Mouse (Mus musculus) heart, embryonic 15.5 days (tissue): ENCODE data around the gene Iqsec1. TPM values are rescaled to one million over a fixed set of nuclear protein-coding genes. Genes with fewer than 3 reads are reported as not detected.

ENCODE experiments used
- ATAC-seq: fragments of 200-750 bp; cut with Nextera tagmentation; replicated peaks from 2 replicates; pipeline ENCODE4 v1.8.0; 2017; ENCODE audit warnings: low read depth, moderate TSS enrichment; ENCODE audit not compliant: insufficient number of reproducible peaks, insufficient read depth, low FRiP score
- H3K27ac ChIP-seq: fragments of 300-500 bp; sonication (generic); 2 replicates; pipeline ENCODE4 v1.5.1; 2015; ENCODE audit warnings: mild to moderate bottlenecking, inconsistent platforms
- H3K27me3 ChIP-seq: fragments of 300-500 bp; sonication (generic); 2 replicates; pipeline ENCODE4 v1.6.1; 2015; ENCODE audit warnings: inconsistent platforms
- H3K36me3 ChIP-seq: fragments of 300-500 bp; sonication (generic); 2 replicates; pipeline ENCODE4 v1.6.1; 2015; ENCODE audit warnings: mild to moderate bottlenecking, inconsistent platforms
- H3K4me1 ChIP-seq: fragments of 300-500 bp; sonication (generic); replicated peaks from 2 replicates; pipeline ENCODE4 v1.6.1; 2015; ENCODE audit warnings: inconsistent platforms
- H3K4me2 ChIP-seq: fragments of 300-500 bp; sonication (generic); 2 replicates; pipeline ENCODE4 v1.6.1; 2015; ENCODE audit warnings: inconsistent platforms, mild to moderate bottlenecking, moderate library complexity
- H3K4me3 ChIP-seq: fragments of 300-500 bp; sonication (generic); 2 replicates; pipeline ENCODE4 v1.5.1; 2015; ENCODE audit warnings: mild to moderate bottlenecking, inconsistent platforms
- H3K9ac ChIP-seq: fragments of 300-500 bp; sonication (generic); 2 replicates; pipeline ENCODE4 v1.6.1; 2015; ENCODE audit warnings: mild to moderate bottlenecking, inconsistent platforms
- H3K9me3 ChIP-seq: fragments of 300-500 bp; sonication (generic); replicated peaks from 2 replicates; pipeline ENCODE4 v1.6.1; 2016; ENCODE audit warnings: inconsistent platforms
- WGBS: fragments of 180-500 bp; shearing (Covaris S2); methylation state at CpG from one replicate; pipeline ENCODE4 v1.1.7; 2015; ENCODE audit warnings: mixed read lengths; 5-methylcytosine and 5-hydroxymethylcytosine counted together
- polyA plus RNA-seq: library from polyadenylated mRNA; unstranded; fragments of >200 nt; fragmentation: Nextera tagmentation; extraction: Ambion mirVana; gene quantifications from 2 replicates; pipeline ENCODE4 v1.2.1, GENCODE M21; 2015

Iqsec1 gene
- polyA plus RNA-seq, 1 experiment from 2014 or later, result 12.3 TPM

DNA sequence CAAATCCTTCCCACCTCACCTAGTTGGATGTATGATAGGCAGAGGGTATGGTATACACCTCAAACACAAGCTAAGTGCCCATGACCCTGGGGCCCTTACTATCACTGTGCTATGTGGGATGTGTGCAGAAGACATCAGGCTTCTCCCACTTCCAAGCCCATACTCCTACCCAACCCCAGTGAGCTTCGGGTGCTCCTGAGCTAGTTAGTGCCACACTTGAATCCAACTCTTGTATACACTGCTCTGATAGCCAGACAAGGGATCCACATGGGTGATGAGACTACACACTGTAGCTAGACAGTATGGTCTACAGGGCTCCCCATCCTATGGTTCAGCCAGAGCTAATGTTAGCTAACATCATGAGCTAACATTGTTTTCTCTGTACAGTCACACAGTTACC lies 102.9 kb downstream of the Iqsec1 start:
- WGBS, result 92% methylated on average over 1 of the region's 1 CpGs
- no peak overlapping the region for H3K4me2 ChIP-seq
- ATAC-seq, result no peak
- no peak overlapping the region for H3K27ac ChIP-seq
- no peak overlapping the region for H3K9ac ChIP-seq
- H3K4me1 ChIP-seq, result peaks cover 41% of the 10 kb centered on the region
- no peaks in the 10 kb centered on the region for H3K36me3 ChIP-seq
- H3K9me3 ChIP-seq, result no peaks in the 10 kb centered on the region
- no peak overlapping the region for H3K4me3 ChIP-seq
- no peaks in the 10 kb centered on the region for H3K27me3 ChIP-seq

DNA sequence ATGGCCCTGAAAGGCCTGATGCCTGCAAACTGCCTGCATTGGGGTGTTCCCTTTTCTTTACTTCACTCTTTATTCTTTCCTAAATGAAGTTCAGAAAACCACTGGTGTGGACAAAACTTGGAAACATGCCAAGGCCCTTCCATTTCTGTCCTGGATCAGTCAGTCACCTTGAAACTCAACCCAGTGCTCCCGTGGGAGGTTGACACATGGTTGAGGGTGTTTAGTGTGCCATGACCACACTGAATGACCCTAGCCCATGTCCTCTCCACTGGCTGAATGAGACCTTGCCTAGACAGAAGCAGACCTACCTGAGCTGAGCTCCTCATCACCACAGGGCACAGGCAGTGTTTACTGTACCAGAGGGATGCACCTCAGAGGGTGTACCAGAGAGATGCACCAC lies 103.9 kb downstream of the Iqsec1 start:
- no peaks in the 10 kb centered on the region for H3K36me3 ChIP-seq
- H3K4me1 ChIP-seq, result peaks cover 50% of the 10 kb centered on the region
- H3K27me3 ChIP-seq, result no peaks in the 10 kb centered on the region
- no peaks in the 10 kb centered on the region for H3K9me3 ChIP-seq
- no peak overlapping the region; the same call in 1 of the 2 replicates for H3K27ac ChIP-seq
- H3K9ac ChIP-seq, result no peak overlapping the region
- no peak for ATAC-seq
- H3K4me3 ChIP-seq, result no peak overlapping the region
- 26% methylated on average over 1 of the region's 1 CpGs for WGBS
- no peak overlapping the region for H3K4me2 ChIP-seq

DNA sequence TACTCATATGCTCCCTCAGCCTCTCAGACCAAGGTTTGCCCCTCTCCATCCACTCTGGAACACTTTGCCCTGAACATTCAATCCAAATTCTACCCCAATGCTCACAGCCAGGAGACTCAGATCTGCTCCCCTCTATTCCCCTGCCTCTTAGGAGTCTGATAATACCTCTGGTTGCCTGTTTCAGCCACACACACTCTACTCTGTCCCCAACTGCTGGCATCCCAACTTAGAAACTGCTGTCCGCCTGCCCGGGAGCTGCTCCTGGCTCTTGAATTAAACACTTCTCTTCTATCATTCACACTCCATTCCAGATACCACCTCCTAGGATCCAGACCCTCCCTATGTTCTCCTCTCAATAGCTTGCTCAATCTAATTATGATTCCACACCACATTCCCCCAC lies 107.5 kb downstream of the Iqsec1 start:
- no peaks in the 10 kb centered on the region for H3K36me3 ChIP-seq
- H3K4me3 ChIP-seq, result no peak overlapping the region
- WGBS, result 43% methylated on average over 2 of the region's 2 CpGs
- no peak overlapping the region for H3K9ac ChIP-seq
- peaks cover 38% of the 10 kb centered on the region for H3K4me1 ChIP-seq
- no peaks in the 10 kb centered on the region for H3K9me3 ChIP-seq
- H3K27me3 ChIP-seq, result no peaks in the 10 kb centered on the region
- H3K4me2 ChIP-seq, result no peak overlapping the region
- H3K27ac ChIP-seq, result peak overlapping the region; percentile 68
- ATAC-seq, result peak; percentile 61; the same call in 1 of the 2 replicates

DNA sequence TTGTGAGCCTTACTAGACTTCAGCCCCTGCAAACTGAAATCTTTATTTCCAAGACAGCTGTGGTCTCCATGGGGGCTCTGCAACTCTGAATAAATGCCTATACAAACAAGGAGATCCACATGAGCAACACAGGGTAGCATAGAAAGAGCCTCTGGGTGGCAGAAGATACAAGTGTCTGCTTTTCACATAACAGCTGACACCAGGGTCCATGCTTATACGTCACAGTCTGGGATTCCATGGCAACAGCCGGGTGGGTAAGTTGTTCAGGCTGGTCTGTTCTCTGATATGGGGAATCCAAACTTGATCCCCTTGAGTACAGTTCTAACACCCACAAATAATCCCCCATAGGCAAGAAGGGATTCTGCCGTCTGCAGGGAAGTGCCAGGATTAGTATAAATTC lies 108.1 kb downstream of the Iqsec1 start:
- Histone ChIP-seq H3K27ac (peak overlapping the region; percentile 68), H3K4me3 (no peak overlapping the region), H3K27me3 (no peaks in the 10 kb centered on the region)

DNA sequence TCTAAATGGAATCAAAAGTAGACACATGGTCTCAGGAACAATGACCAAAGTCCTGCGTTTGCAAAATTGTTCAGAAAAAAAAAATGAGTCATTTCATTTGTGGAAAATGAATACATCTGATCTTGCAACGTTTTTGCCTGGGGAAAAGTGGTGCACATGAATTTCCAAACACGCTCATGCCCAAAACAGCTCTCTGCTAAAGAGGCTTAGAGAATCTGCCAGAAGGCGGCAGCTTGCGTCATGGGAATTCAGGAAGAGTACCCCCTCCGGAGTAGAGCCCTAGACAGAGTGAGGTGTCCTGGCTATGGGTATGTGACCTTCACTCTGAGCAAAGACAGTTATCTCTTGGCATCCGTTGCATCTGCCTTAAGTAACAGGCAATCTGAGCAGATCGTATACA lies 116.9 kb downstream of the Iqsec1 start:
- Histone ChIP-seq H3K4me3 (no peak overlapping the region), H3K9ac (no peak overlapping the region), H3K4me2 (no peak overlapping the region), H3K27ac (no peak overlapping the region), H3K27me3 (no peaks in the 10 kb centered on the region), H3K4me1 (peaks cover 7% of the 10 kb centered on the region; the same call in 1 of the 2 replicates), H3K9me3 (no peaks in the 10 kb centered on the region), H3K36me3 (no peaks in the 10 kb centered on the region)
- no peak for ATAC-seq
- 57% methylated on average over 8 of the region's 8 CpGs for WGBS

More for the DNA sequence above, 108.1 kb downstream of the Iqsec1 start:
- H3K9me3 ChIP-seq, result no peaks in the 10 kb centered on the region
- H3K4me2 ChIP-seq, result no peak overlapping the region
- no peak overlapping the region for H3K9ac ChIP-seq
- H3K36me3 ChIP-seq, result no peaks in the 10 kb centered on the region
- ATAC-seq, result no peak
- WGBS, result 45% methylated on average over 3 of the region's 3 CpGs
- peaks cover 34% of the 10 kb centered on the region for H3K4me1 ChIP-seq

DNA sequence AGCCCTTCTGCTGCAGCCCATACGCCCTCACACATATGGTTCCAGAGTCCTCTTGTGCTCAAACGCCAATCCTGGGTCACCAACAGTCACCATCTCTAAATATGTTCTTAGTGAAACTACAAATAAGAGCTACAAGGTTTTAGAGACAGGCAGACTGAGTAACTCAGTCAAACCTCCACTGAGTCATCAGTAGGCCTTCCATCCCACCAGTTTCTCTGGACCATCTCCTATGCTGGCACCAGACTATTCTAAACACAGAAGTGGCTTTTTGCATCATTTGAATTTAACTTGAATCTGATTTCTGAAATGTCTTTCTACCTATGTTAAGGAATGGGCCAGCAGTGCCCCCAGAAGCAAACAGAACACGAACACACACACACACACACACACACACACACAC lies 120.5 kb downstream of the Iqsec1 start:
- Histone ChIP-seq H3K9me3 (no peaks in the 10 kb centered on the region), H3K27me3 (no peaks in the 10 kb centered on the region), H3K4me2 (no peak overlapping the region), H3K4me3 (no peak overlapping the region), H3K27ac (no peak overlapping the region), H3K4me1 (peaks cover 8% of the 10 kb centered on the region; the same call in 1 of the 2 replicates), H3K36me3 (no peaks in the 10 kb centered on the region), H3K9ac (no peak overlapping the region)
- 81% methylated on average over 3 of the region's 3 CpGs for WGBS
- ATAC-seq, result no peak

DNA sequence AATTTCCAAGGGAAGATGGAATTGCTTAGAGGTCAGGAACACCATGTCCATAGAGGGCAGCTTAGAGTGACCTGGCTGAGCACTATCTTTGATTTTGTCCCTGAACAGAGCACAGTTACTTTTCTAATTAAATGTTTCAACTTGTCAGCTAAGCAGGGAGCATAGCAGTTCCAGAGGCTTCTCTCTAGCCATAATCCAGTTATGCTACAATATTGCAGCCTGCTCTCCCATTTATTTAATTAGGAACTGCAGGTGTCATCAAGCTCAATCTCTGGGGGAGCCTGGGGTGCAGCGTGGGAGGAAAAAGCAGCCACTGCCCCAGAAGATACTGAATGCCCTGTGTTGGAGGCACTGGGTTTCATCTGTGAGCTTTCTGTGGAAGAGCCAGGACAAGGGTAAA lies 127.1 kb downstream of the Iqsec1 start:
- Histone ChIP-seq H3K27me3 (no peaks in the 10 kb centered on the region), H3K9me3 (no peaks in the 10 kb centered on the region), H3K27ac (no peak overlapping the region), H3K9ac (no peak overlapping the region), H3K4me1 (peaks cover 15% of the 10 kb centered on the region), H3K36me3 (no peaks in the 10 kb centered on the region), H3K4me2 (no peak overlapping the region), H3K4me3 (no peak overlapping the region)
- WGBS, result 92% methylated on average over 1 of the region's 1 CpGs
- no peak for ATAC-seq

DNA sequence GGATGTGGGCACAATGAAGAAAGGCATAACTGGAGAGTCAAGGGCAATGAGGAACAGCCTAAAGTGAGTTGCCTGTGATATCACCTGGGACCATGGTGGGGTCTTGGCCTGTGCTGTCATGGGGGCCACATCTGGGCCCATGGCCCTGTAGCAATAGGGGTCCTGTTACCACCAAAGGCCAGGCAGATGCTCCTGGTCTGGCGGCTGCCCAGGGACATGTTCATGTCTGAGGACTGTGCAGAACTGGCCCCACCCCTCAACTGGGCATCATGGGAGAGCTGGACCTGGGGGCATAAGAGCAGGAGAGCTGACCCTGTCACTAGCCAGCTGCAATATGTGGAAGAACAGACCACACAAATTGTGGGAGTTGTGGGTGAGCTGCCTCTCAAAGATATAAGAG lies 130.6 kb downstream of the Iqsec1 start:
- H3K27me3 ChIP-seq, result no peaks in the 10 kb centered on the region
- no peak for ATAC-seq
- 86% methylated on average over 1 of the region's 1 CpGs for WGBS

DNA sequence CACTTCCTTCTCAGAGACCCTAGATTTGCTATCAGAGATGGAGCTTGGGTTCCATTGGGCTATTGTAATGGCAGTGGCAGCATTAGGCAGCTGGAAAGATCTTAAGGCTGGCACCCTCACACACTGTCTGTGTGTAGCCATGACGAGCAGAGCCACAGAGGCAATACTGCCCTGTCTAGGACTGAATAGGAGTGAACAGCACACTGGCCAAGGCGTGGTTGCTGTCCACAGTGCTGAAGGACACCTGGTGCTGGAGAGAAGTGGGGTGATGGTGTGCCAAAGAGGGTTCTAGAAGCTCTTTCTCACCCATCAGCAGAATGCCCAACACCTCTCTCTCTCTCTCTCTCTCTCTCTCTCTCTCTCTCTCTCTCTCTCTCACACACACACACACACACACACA lies 136.1 kb downstream of the Iqsec1 start:
- H3K27me3 ChIP-seq, result no peaks in the 10 kb centered on the region
- no peak overlapping the region for H3K4me3 ChIP-seq
- 26% methylated on average over 2 of the region's 2 CpGs for WGBS
- H3K27ac ChIP-seq, result no peak overlapping the region
- ATAC-seq, result no peak
- H3K9ac ChIP-seq, result no peak overlapping the region
- H3K4me2 ChIP-seq, result no peak overlapping the region
- no peaks in the 10 kb centered on the region; the same call in 1 of the 2 replicates for H3K4me1 ChIP-seq
- H3K9me3 ChIP-seq, result no peaks in the 10 kb centered on the region
- no peaks in the 10 kb centered on the region for H3K36me3 ChIP-seq

More for the DNA sequence above, 130.6 kb downstream of the Iqsec1 start:
- Histone ChIP-seq H3K4me1 (peaks cover 12% of the 10 kb centered on the region), H3K9me3 (no peaks in the 10 kb centered on the region), H3K27ac (no peak overlapping the region), H3K9ac (no peak overlapping the region), H3K4me3 (no peak overlapping the region), H3K4me2 (no peak overlapping the region), H3K36me3 (no peaks in the 10 kb centered on the region)

DNA sequence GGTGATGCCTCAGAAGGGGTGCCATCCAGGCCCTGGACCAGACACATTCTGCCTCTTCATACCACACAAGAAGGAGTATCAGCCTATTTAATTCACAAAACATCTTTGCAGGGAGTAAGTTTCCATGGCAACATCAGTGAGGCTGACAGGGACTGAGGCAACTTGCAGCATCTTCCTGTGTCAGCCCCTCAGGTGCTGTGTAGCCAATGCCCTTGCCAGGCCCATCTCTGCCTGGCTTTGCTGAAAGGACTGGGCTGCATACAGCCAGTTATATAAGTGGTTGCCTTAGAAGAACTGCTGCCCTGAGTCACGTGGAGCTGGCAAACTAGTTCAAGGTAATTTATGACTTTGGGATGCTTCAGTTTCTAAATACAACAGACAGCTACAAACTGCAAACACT lies 140.4 kb downstream of the Iqsec1 start:
- Histone ChIP-seq H3K36me3 (no peaks in the 10 kb centered on the region), H3K4me2 (no peak overlapping the region), H3K4me3 (no peak overlapping the region), H3K9ac (no peak overlapping the region), H3K4me1 (no peaks in the 10 kb centered on the region; the same call in 1 of the 2 replicates), H3K9me3 (no peaks in the 10 kb centered on the region), H3K27me3 (no peaks in the 10 kb centered on the region), H3K27ac (no peak overlapping the region)
- no peak for ATAC-seq
- 57% methylated on average over 1 of the region's 1 CpGs for WGBS

DNA sequence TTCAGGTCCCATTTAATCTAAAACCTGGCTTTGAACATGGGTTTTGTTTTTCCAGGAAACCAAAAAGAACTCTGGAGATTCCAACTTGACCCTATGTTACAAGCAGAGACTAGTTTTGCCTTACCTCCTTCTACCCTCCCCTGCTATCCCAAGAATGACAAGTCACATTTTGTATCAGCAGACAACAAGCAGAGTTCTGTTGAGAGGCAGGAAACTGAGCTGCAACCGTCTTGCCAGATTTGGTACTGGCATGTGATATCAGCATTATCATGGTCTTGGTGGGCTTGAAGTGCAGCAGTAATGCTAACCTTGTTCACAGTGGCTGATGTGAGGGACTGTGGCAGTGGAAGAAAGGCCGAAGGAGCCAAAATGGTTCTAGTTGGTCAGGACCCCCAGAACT lies 141.0 kb downstream of the Iqsec1 start:
- 56% methylated on average over 2 of the region's 2 CpGs for WGBS
- Histone ChIP-seq H3K4me3 (no peak overlapping the region), H3K9ac (no peak overlapping the region), H3K27ac (no peak overlapping the region), H3K4me1 (no peaks in the 10 kb centered on the region; the same call in 1 of the 2 replicates), H3K36me3 (no peaks in the 10 kb centered on the region), H3K9me3 (no peaks in the 10 kb centered on the region), H3K27me3 (no peaks in the 10 kb centered on the region), H3K4me2 (no peak overlapping the region)
- ATAC-seq, result no peak

DNA sequence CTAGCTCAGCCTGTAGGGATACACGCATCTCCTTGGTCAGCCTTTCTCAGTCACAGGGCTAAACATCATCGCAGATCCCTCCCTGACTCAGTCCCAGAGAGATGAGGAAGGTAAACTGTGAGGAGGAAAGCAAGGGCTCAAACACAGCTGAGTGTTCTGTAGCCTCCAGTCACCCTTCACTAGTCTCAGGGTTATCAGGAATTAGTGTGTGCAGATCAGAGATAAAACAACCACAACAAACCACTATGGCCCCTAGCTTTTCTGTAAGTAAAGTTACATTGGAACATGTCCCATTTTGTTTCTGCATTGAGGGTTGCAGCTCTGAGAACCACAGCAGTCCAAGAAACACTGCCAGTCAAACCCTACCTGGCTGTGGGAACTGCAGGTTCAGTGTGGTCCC lies 148.5 kb downstream of the Iqsec1 start:
- Histone ChIP-seq H3K27ac (no peak overlapping the region), H3K9me3 (no peaks in the 10 kb centered on the region), H3K9ac (no peak overlapping the region), H3K4me2 (no peak overlapping the region), H3K36me3 (no peaks in the 10 kb centered on the region), H3K27me3 (no peaks in the 10 kb centered on the region), H3K4me3 (no peak overlapping the region), H3K4me1 (peaks cover 13% of the 10 kb centered on the region)
- ATAC-seq, result no peak
- 81% methylated on average over 2 of the region's 2 CpGs for WGBS
